Mouse (Mus musculus) neural tube, embryonic 12.5 days (tissue): ENCODE results near the gene Arid5b. TPM values are rescaled to one million over a fixed set of nuclear protein-coding genes. Genes with fewer than 3 reads are reported as not detected.

Experiments
- ATAC-seq: fragments of 200-750 bp; cut with Nextera tagmentation; 2 replicates; pipeline ENCODE4 v1.8.0; 2017; ENCODE audit warnings: low read depth, mild to moderate bottlenecking, moderate TSS enrichment, moderate library complexity; ENCODE audit not compliant: low FRiP score
- H3K27ac ChIP-seq: fragments of 300-500 bp; sonication (generic); 2 replicates; pipeline ENCODE4 v1.5.1; 2016
- H3K27me3 ChIP-seq: fragments of 300-500 bp; sonication (generic); replicated peaks from 2 replicates; pipeline ENCODE4 v1.6.1; 2016; ENCODE audit warnings: mild to moderate bottlenecking
- H3K36me3 ChIP-seq: fragments of 300-500 bp; sonication (generic); 2 replicates; pipeline ENCODE4 v1.6.1; 2016; ENCODE audit warnings: mild to moderate bottlenecking
- H3K4me1 ChIP-seq: fragments of 300-500 bp; sonication (generic); 2 replicates; pipeline ENCODE4 v1.6.1; 2016
- H3K4me2 ChIP-seq: fragments of 300-500 bp; sonication (generic); replicated peaks from 2 replicates; pipeline ENCODE4 v1.6.1; 2016; ENCODE audit warnings: mild to moderate bottlenecking
- H3K4me3 ChIP-seq: fragments of 300-500 bp; sonication (generic); 2 replicates; pipeline ENCODE4 v1.5.1; 2016
- H3K9ac ChIP-seq: fragments of 300-500 bp; sonication (generic); 2 replicates; pipeline ENCODE4 v1.6.1; 2016; ENCODE audit warnings: mild to moderate bottlenecking
- H3K9me3 ChIP-seq: fragments of 300-500 bp; sonication (generic); 2 replicates; pipeline ENCODE4 v1.6.1; 2016; ENCODE audit warnings: mild to moderate bottlenecking
- WGBS: fragments of 180-500 bp; shearing (Covaris S2); methylation state at CpG from one replicate; pipeline ENCODE4 v1.1.7; 2016; 5-methylcytosine and 5-hydroxymethylcytosine counted together
- polyA plus RNA-seq: library from polyadenylated mRNA; unstranded; fragments of >200 nt; fragmentation: Nextera tagmentation; extraction: Ambion mirVana; gene quantifications from 2 replicates; pipeline ENCODE4 v1.2.1, GENCODE M21; 2016

The Arid5b gene
- polyA plus RNA-seq, 1 experiment from 2014 or later, result 18.3 TPM

- no peaks in the 10 kb centered on the region for H3K9me3 ChIP-seq
- no peak overlapping the region for H3K9ac ChIP-seq
- WGBS, result 81% methylated on average over 4 of the region's 4 CpGs
- H3K36me3 ChIP-seq, result no peaks in the 10 kb centered on the region
- H3K27ac ChIP-seq, result no peak overlapping the region
- no peak overlapping the region for H3K4me3 ChIP-seq
- no peaks in the 10 kb centered on the region for H3K27me3 ChIP-seq
- no peak for ATAC-seq
- H3K4me2 ChIP-seq, result no peak overlapping the region
- H3K4me1 ChIP-seq, result no peaks in the 10 kb centered on the region; the same call in 1 of the 2 replicates
These were observed 98.4 kb downstream of the Arid5b start for GRCm38 (mm10) chr10:68180151-68180550.

GRCm38 (mm10) chr10:68179741-68180140, 98.8 kb downstream of the Arid5b start:
- Histone ChIP-seq H3K27ac (no peak overlapping the region), H3K4me1 (no peaks in the 10 kb centered on the region; the same call in 1 of the 2 replicates), H3K9me3 (no peaks in the 10 kb centered on the region), H3K9ac (no peak overlapping the region), H3K4me2 (no peak overlapping the region), H3K36me3 (no peaks in the 10 kb centered on the region), H3K4me3 (no peak overlapping the region), H3K27me3 (no peaks in the 10 kb centered on the region)
- 73% methylated on average over 5 of the region's 5 CpGs for WGBS
- ATAC-seq, result no peak

- no peak overlapping the region for H3K4me3 ChIP-seq
- no peak overlapping the region for H3K9ac ChIP-seq
- H3K4me2 ChIP-seq, result no peak overlapping the region
- 88% methylated on average over 4 of the region's 4 CpGs for WGBS
- no peaks in the 10 kb centered on the region for H3K27me3 ChIP-seq
- H3K36me3 ChIP-seq, result no peaks in the 10 kb centered on the region
- no peaks in the 10 kb centered on the region; the same call in 1 of the 2 replicates for H3K4me1 ChIP-seq
- no peak for ATAC-seq
- H3K9me3 ChIP-seq, result no peaks in the 10 kb centered on the region
- H3K27ac ChIP-seq, result no peak overlapping the region
These were observed 99.2 kb downstream of the Arid5b start for GRCm38 (mm10) chr10:68179339-68179738.

- Histone ChIP-seq H3K9ac (no peak overlapping the region), H3K36me3 (no peaks in the 10 kb centered on the region), H3K4me3 (no peak overlapping the region), H3K9me3 (no peaks in the 10 kb centered on the region), H3K4me2 (no peak overlapping the region), H3K4me1 (no peaks in the 10 kb centered on the region; the same call in 1 of the 2 replicates), H3K27me3 (no peaks in the 10 kb centered on the region), H3K27ac (no peak overlapping the region)
- 81% methylated on average over 10 of the region's 10 CpGs for WGBS
- no peak for ATAC-seq
These were observed 100.6 kb downstream of the Arid5b start for GRCm38 (mm10) chr10:68177697-68178485.

- Histone ChIP-seq H3K27ac (no peak overlapping the region), H3K4me2 (no peak overlapping the region), H3K36me3 (no peaks in the 10 kb centered on the region), H3K4me3 (no peak overlapping the region), H3K9me3 (no peaks in the 10 kb centered on the region), H3K9ac (no peak overlapping the region), H3K4me1 (no peaks in the 10 kb centered on the region; the same call in 1 of the 2 replicates), H3K27me3 (no peaks in the 10 kb centered on the region)
- WGBS, result 91% methylated on average over 5 of the region's 5 CpGs
- no peak for ATAC-seq
These were observed 102.7 kb downstream of the Arid5b start for GRCm38 (mm10) chr10:68175811-68176210.

GRCm38 (mm10) chr10:68173634-68174033, 104.9 kb downstream of the Arid5b start:
- H3K4me3 ChIP-seq, result no peak overlapping the region
- H3K9me3 ChIP-seq, result no peaks in the 10 kb centered on the region
- H3K27ac ChIP-seq, result no peak overlapping the region
- WGBS, result 85% methylated on average over 9 of the region's 9 CpGs
- H3K4me1 ChIP-seq, result no peaks in the 10 kb centered on the region; the same call in 1 of the 2 replicates
- H3K36me3 ChIP-seq, result no peaks in the 10 kb centered on the region
- H3K27me3 ChIP-seq, result no peaks in the 10 kb centered on the region
- ATAC-seq, result no peak
- H3K4me2 ChIP-seq, result no peak overlapping the region
- H3K9ac ChIP-seq, result no peak overlapping the region

GRCm38 (mm10) chr10:68172906-68173305, 105.6 kb downstream of the Arid5b start:
- Histone ChIP-seq H3K4me2 (no peak overlapping the region), H3K9ac (no peak overlapping the region), H3K36me3 (no peaks in the 10 kb centered on the region), H3K4me1 (no peaks in the 10 kb centered on the region; the same call in 1 of the 2 replicates), H3K9me3 (no peaks in the 10 kb centered on the region), H3K4me3 (no peak overlapping the region), H3K27me3 (no peaks in the 10 kb centered on the region), H3K27ac (no peak overlapping the region)
- WGBS, result 92% methylated on average over 4 of the region's 4 CpGs
- ATAC-seq, result no peak

- no peak for ATAC-seq
- no peaks in the 10 kb centered on the region for H3K27me3 ChIP-seq
- H3K36me3 ChIP-seq, result no peaks in the 10 kb centered on the region
- WGBS, result 48% methylated on average over 9 of the region's 9 CpGs
- no peak overlapping the region for H3K9ac ChIP-seq
- H3K4me3 ChIP-seq, result no peak overlapping the region
- no peak overlapping the region for H3K27ac ChIP-seq
- H3K4me1 ChIP-seq, result peaks cover 5% of the 10 kb centered on the region; the same call in 1 of the 2 replicates
- no peak overlapping the region for H3K4me2 ChIP-seq
- H3K9me3 ChIP-seq, result no peaks in the 10 kb centered on the region
These were observed 106.6 kb downstream of the Arid5b start for GRCm38 (mm10) chr10:68171974-68172373.

GRCm38 (mm10) chr10:68168613-68169012, 109.9 kb downstream of the Arid5b start:
- WGBS, result 83% methylated on average over 6 of the region's 6 CpGs

GRCm38 (mm10) chr10:68168141-68168540, 110.4 kb downstream of the Arid5b start:
- ATAC-seq, result no peak
- no peak overlapping the region for H3K4me3 ChIP-seq
- H3K27ac ChIP-seq, result no peak overlapping the region
- H3K4me2 ChIP-seq, result no peak overlapping the region
- peaks cover 10% of the 10 kb centered on the region; the same call in 1 of the 2 replicates for H3K4me1 ChIP-seq
- H3K9me3 ChIP-seq, result no peaks in the 10 kb centered on the region
- H3K36me3 ChIP-seq, result no peaks in the 10 kb centered on the region
- no peak overlapping the region for H3K9ac ChIP-seq
- H3K27me3 ChIP-seq, result no peaks in the 10 kb centered on the region
- WGBS, result 91% methylated on average over 8 of the region's 8 CpGs

More at GRCm38 (mm10) chr10:68168613-68169012, 109.9 kb downstream of the Arid5b start:
- no peaks in the 10 kb centered on the region for H3K9me3 ChIP-seq
- ATAC-seq, result no peak
- H3K27me3 ChIP-seq, result no peaks in the 10 kb centered on the region
- H3K4me1 ChIP-seq, result peaks cover 10% of the 10 kb centered on the region; the same call in 1 of the 2 replicates
- H3K36me3 ChIP-seq, result no peaks in the 10 kb centered on the region
- no peak overlapping the region for H3K9ac ChIP-seq
- H3K27ac ChIP-seq, result no peak overlapping the region
- no peak overlapping the region for H3K4me2 ChIP-seq
- no peak overlapping the region for H3K4me3 ChIP-seq

- Histone ChIP-seq H3K9ac (no peak overlapping the region), H3K4me3 (no peak overlapping the region), H3K4me1 (peaks cover 10% of the 10 kb centered on the region; the same call in 1 of the 2 replicates), H3K27ac (no peak overlapping the region), H3K4me2 (no peak overlapping the region), H3K27me3 (no peaks in the 10 kb centered on the region), H3K36me3 (no peaks in the 10 kb centered on the region), H3K9me3 (no peaks in the 10 kb centered on the region)
- 70% methylated on average over 4 of the region's 4 CpGs for WGBS
- no peak for ATAC-seq
These were observed 111.4 kb downstream of the Arid5b start for GRCm38 (mm10) chr10:68167118-68167517.

- Histone ChIP-seq H3K27me3 (no peaks in the 10 kb centered on the region), H3K9ac (no peak overlapping the region), H3K9me3 (no peaks in the 10 kb centered on the region), H3K27ac (no peak overlapping the region), H3K4me3 (no peak overlapping the region), H3K4me2 (no peak overlapping the region), H3K36me3 (no peaks in the 10 kb centered on the region), H3K4me1 (peaks cover 10% of the 10 kb centered on the region; the same call in 1 of the 2 replicates)
- ATAC-seq, result no peak
- 77% methylated on average over 2 of the region's 2 CpGs for WGBS
These were observed 111.8 kb downstream of the Arid5b start for GRCm38 (mm10) chr10:68166695-68167086.
